Mouse (Mus musculus): ENCODE results near the gene Smyd5.
"Not testable (repeated sequence)": the region's sequence is repeated elsewhere in the genome, so short reads cannot be mapped to it uniquely, and the experiment has no call there.

The Smyd5 gene

GRCm38 (mm10) chr6:85450140-85450539 lies 18.4 kb downstream of the Smyd5 start:
- DNase-seq: not testable (repeated sequence)

- DNase-seq: peak; percentile 97 to 98
Observed at GRCm38 (mm10) chr6:85450697-85451663, 19.2 kb downstream of the Smyd5 start, which contains the start of gene Cct7. TSS of gene Cct7 (plus strand) at chr6:85451514.

- DNase-seq: peak; percentile 95 to 97
Observed at GRCm38 (mm10) chr6:85451664-85452410, 20.0 kb downstream of the Smyd5 start, which contains the start of gene Pradc1. TSS of gene Pradc1 (minus strand) at chr6:85451970.

GRCm38 (mm10) chr6:85452411-85452665 lies 20.5 kb downstream of the Smyd5 start:
- DNase-seq: no peak

- DNase-seq: no peak
Observed at GRCm38 (mm10) chr6:85452816-85453215, 21.0 kb downstream of the Smyd5 start.

GRCm38 (mm10) chr6:85459621-85460020 lies 27.8 kb downstream of the Smyd5 start:
- DNase-seq: no peak

- DNase-seq: no peak
Observed at GRCm38 (mm10) chr6:85465381-85465780, 33.6 kb downstream of the Smyd5 start.

- DNase-seq: no peak
Observed at GRCm38 (mm10) chr6:85469660-85470430, 38.1 kb downstream of the Smyd5 start.

- DNase-seq: no peak
Observed at GRCm38 (mm10) chr6:85471962-85472361, 40.2 kb downstream of the Smyd5 start.

- no peak for DNase-seq
Observed at GRCm38 (mm10) chr6:85472542-85472941, 40.8 kb downstream of the Smyd5 start.

- no peak for DNase-seq
Observed at GRCm38 (mm10) chr6:85475581-85475980, 43.8 kb downstream of the Smyd5 start.

GRCm38 (mm10) chr6:85477366-85477917 lies 45.7 kb downstream of the Smyd5 start:
- DNase-seq: peak; percentile 19 to 27

GRCm38 (mm10) chr6:85478416-85478815 lies 46.6 kb downstream of the Smyd5 start:
- DNase-seq: no peak

- DNase-seq: no peak
Observed at GRCm38 (mm10) chr6:85479979-85480378, 48.2 kb downstream of the Smyd5 start.

GRCm38 (mm10) chr6:85480685-85481084 lies 48.9 kb downstream of the Smyd5 start:
- DNase-seq: no peak

- no peak for DNase-seq
Observed at GRCm38 (mm10) chr6:85483843-85484721, 52.3 kb downstream of the Smyd5 start.

- DNase-seq: no peak
Observed at GRCm38 (mm10) chr6:85485738-85486137, 53.9 kb downstream of the Smyd5 start.

- DNase-seq: no peak
Observed at GRCm38 (mm10) chr6:85488510-85488909, 56.7 kb downstream of the Smyd5 start.

GRCm38 (mm10) chr6:85489717-85490116 lies 57.9 kb downstream of the Smyd5 start:
- no peak for DNase-seq

- no peak for DNase-seq
Observed at GRCm38 (mm10) chr6:85490252-85490651, 58.5 kb downstream of the Smyd5 start.

GRCm38 (mm10) chr6:85491606-85492005 lies 59.8 kb downstream of the Smyd5 start:
- no peak for DNase-seq

Measured in thymus, postnatal 36 days (tissue).